Mouse (Mus musculus): ENCODE data around the gene Gm49630.
"Not testable (repeated sequence)": the region's sequence is repeated elsewhere in the genome, so short reads cannot be mapped to it uniquely, and the experiment has no call there.

The Gm49630 gene

DNA sequence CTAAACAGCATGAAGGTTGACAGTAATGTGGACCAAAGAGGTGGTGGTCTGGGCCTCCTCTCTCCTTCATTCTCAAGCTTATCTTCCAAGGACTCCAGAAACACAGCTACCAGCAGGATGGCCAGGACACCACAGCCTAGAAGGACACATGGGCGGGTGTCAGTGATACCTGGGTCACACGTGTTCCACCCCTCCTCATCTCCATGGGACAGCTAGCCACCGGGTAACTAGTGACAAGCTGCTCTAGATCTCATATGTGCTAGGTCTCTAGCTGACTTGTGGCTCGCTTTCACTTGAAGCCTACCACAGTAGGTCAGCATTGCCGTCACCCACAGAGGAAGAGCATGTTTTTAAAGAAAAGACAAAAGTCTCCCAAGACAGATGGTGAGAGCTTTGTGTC lies at the start of gene Gm49630:
Gm49630 (minus strand) TSS at position 101 of the 400 bp plus-strand sequence.
- DNase-seq (ENCODE audit: extremely low spot score, low read depth, low spot score): not testable (repeated sequence)

DNA sequence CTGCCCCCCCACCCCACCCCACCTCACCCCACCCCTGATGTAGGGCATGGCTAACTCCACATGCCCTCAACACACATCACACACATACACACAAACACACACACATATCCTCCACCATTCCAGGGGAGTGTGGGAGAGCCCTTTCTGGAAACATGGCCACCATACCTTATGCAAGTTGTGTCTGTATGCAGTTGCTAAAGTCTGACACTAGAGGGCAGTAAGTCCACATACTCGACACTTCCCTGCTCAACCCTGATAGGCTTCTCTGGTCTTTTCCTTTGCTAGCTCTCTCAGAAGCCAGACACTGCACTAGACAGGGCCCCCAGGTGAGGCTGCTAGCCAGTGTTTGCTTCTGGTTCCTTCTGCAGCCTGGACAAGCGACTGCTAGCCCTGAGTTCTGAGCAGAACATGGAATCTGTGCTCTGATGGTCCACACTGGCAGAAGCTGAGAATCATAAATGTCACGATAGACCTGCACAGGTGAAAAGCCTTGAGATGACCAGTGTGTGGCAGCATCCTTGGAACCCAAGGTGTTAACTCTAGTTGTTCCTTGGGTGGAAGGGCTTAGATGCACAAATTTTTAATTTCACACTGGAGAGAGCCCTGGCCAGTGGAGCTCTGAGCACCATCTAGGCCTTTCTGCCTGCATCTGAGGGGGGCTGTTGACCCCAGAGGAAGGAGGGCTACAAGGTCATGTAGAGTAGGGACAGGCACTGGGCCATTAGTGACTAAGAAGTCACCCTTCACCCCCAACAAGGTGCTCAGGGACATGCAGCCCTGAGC lies 48.6 kb upstream of the Gm49630 start:
- DNase-seq (ENCODE audit: extremely low spot score, low read depth, low spot score): not testable (repeated sequence)

DNA sequence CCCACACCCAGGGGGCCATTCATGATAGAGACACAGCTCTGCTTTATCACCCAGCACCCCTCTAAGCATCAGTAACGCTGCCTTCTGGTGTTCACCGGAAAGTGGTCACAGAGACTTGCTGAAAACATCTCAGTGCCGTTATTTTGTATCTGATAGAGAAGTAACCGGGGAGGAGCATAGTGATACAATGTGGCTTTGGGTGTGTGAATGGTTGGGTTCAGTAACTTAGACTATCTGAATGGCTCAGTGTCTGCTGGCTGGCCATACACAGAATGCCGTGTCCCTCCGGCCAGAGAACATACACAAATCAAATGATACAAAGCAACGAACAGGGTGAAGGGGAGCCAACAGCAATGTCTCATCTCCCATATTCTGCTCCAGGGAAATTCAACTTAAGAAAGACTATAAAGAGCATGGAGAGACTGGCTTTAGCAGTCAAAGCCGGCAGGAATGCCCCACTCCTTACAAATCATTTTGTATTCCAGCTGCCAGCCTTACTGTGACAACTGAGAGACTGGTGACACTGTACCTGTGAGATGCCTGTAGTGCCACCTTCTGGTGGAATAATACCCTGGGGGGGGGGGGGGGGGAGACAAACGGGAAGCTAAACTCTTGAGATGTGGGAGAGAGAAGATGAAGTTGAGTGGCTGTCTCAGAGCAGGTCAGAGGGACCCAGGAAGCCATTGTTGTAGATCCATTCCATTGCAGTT lies 43.0 kb upstream of the Gm49630 start:
- DNase-seq (ENCODE audit: extremely low spot score, low read depth, low spot score): not testable (repeated sequence)

DNA sequence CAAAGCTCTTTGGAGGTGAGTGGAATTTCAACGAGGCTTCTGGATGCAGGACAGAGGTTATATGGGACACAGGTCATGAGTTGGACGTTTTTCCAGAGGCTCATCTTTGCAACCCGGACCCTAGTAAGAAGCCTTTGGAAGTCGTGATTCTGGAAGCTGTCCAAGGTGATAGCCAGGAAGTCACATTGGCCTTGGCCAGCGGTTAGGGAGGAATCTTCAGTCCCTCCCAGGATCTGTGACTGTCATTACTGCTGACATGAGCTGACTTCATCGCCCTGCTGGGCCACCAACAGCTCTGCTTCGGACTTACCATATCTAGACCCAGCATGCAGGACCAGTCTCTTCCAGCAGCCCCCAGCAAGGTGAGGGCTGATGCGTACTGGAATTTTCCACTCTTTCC lies 41.6 kb upstream of the Gm49630 start:
- not testable (repeated sequence) for DNase-seq (ENCODE audit: extremely low spot score, low read depth, low spot score)

DNA sequence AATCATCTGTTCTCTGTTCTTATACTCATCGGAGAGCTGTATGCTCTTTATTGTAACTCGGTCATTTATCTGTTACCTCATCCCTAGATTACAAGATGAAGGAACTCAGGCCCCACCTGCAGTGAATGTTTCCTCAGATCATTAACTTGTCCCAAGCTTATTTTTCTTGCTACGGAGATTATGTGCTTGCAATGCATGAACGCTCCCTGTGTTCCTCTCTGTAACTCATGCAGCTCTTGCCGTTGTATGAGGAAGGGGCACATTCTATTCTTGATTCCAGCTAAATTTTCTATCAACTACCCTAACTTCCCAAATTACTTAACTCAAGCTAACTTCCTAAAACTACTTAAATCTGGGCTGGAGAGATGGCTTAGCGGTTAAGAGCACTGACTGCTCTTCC lies 28.0 kb upstream of the Gm49630 start:
- DNase-seq (ENCODE audit: extremely low spot score, low read depth, low spot score): not testable (repeated sequence)

DNA sequence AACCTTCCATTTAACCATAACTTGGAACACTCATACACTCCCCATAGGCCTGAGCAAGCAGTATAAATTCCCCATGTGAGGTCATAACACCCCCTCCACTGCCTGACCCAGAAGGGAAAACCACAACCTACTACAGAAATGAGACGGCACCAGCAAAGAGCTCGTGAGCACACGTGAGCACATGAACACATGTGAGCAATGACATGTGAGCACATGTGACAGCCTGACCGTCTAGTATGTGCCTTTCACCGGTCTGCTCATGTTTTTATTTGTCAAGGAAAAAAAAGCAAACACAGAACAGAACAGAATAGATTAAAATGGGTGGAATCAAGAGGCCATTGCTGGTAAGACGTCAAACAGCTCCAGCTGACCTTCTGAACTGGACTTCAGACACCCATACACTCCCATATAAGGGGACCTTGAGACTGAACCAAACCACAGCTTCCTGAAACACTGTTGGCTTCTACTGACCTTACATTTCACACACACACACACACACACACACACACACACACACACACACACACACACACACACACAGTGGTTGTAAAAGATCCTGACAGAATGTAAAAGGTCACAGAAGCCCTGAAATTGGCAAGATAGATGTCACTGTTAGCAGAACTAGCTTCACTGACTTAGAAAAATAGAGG lies 26.5 kb upstream of the Gm49630 start:
- DNase-seq (ENCODE audit: extremely low spot score, low read depth, low spot score): not testable (repeated sequence)

DNA sequence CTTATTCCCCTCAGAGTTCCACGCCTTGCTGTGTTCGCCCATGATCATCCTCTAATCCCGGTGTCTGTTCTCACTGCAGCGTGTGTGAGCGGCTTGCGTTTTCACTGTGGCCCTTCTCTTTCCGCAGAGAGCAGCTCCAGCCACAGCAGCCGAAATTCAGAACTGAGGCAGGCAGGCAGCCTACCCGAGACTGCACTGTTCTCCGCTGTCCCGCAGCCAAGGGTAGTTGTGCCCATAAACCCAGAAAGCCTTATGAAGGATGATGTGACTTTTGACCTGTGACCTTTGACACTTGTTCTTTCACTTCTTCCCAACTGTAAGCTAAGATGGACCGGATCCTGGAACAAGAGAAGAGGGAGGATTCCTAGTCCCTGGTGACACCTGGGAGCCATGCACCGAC lies 25.3 kb upstream of the Gm49630 start:
- not testable (repeated sequence) for DNase-seq (ENCODE audit: extremely low spot score, low read depth, low spot score)

DNA sequence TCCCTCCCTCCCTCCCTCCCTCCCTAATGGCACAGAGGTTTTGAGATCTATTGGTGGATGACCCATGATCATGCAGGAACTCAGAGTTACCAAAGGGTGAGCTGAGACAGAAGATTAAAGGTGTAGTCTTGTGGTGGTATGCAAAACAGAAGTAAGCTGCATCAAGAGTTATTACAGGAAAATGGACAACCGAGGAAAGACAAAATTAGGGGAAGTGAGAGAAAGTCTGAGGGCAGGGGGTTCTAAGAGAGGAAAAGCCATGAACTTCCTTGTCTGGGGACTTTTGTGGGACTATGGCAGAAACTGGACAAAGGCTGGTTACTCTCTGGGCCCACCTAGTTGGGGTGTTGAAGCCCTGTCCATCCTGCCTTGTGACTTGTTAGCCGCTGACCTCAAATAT lies 24.5 kb upstream of the Gm49630 start:
- DNase-seq (ENCODE audit: extremely low spot score, low read depth, low spot score): not testable (repeated sequence)

DNA sequence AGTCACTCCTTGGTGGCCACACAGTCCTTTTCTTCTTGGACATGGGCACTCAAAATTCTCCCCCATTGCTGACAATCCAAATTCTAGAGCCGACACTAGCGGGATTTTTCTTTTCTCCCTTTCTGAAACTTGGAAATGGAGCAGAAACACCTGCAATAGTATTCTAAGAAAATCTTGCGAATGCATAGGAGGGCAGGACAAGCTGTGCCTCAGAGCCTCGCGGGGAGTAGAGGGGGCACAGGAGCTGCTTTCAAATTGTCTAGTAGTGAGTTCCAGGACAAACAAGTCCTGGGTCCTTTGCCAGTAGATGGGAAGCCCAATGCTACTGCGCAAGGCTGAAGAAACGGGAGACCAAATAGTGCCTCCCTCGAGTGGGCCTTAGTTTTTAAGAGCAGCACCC lies 23.9 kb upstream of the Gm49630 start:
- not testable (repeated sequence) for DNase-seq (ENCODE audit: extremely low spot score, low read depth, low spot score)

DNA sequence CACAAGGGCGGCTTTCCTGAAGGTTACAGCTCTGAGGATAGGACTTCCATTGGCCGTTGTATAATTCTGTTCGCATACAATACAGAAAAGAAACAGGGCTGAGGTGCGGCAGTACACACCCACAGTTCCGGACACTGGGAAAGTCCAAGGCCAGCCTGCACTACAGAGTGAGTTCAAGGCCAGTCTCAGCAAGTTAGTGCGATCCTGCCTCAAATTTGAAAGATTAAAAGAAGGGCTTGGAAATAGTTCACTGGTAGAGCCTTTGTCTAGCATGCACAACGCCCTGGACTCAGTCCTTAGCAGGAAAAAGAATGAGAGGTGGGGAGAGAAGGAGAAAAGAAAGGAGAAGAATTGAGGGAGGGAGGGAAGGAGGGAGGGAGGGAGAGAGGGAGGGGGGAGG lies 23.3 kb upstream of the Gm49630 start:
- not testable (repeated sequence) for DNase-seq (ENCODE audit: extremely low spot score, low read depth, low spot score)

DNA sequence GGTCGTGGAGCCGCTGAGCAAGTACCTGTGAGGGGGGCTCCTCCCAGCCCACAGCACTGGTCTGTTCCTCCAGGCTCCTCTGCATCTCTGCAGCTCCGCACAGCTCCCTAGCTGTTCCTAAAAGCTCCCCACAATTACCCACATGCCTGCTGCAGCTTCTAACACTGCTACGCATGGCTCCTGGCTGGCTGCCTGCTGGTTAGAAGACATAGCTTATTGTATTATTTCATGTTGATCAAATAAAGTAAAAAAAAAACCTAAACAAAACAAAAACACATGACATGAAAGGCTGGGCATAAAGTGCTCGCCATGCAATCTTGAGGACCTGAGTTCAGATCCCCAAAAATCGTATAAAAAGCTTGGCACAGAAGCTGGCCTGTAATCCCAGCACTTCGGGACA lies 18.1 kb upstream of the Gm49630 start:
- DNase-seq (ENCODE audit: extremely low spot score, low read depth, low spot score): not testable (repeated sequence)

DNA sequence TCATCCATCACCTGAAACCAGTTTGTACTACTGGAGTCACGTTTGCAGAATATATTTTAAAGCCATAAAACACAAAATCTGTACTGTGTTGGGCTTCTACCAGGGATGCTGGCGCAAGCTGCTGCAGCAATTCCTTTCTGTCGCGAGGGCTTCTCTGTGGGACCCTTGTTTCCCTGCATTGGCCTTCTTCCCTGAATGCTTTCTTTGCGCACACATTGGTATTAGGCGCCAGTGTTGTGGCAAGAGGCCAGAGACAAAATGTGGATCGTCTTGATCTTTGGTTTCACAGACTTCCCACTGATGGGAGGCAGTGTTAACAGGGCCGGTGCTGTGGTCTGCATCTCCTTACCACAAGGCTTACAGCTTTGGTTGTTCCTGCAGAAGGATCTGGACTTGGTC lies 17.2 kb upstream of the Gm49630 start:
- not testable (repeated sequence) for DNase-seq (ENCODE audit: extremely low spot score, low read depth, low spot score)

DNA sequence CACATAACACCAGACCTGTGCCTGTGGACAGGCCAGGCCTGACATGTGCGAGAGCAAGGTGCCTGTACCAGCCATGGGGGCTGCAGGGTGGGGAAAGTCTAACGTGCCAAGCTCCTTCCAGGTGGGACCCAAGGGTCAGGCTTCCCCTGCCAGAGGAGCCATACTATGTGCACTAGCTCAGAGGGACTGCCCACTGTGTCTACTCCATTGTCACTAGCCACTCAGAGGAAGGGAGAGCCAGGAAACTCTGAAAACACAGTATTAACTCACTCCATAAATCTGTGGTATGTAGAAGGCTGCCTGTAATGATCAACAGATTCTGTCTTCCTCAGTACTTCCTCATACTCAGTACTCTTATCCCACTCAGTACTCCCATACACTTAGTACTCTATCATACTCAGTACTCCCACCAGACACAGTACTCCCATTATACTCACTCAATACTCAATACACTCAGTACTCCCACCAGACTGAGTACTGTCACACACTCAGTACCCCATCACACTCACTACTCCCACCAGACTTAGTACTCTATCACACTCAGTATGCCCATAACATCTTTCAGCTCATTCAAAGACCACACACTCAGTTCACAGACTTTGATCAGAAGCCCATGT lies 16.7 kb upstream of the Gm49630 start:
- DNase-seq (ENCODE audit: extremely low spot score, low read depth, low spot score): not testable (repeated sequence)

DNA sequence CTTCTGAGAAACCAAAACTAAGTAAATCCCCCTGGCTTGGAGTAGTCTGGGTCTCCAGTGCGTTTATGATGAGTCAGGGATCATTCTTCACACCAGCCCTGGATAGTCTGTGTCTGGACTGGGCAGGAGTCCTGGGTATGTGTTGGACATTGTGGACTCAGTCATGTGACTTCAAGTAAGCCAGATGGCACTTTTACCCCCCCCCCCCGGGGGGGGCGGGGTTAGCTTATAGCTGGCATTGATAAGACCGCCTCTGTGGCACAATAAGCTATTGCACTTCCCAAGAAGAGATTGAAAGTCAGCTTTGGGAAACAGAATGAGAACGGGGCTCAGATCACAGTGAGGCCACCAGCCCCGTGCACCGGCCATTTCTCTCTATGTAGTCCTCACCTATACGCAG lies 14.2 kb upstream of the Gm49630 start:
- not testable (repeated sequence) for DNase-seq (ENCODE audit: extremely low spot score, low read depth, low spot score)

DNA sequence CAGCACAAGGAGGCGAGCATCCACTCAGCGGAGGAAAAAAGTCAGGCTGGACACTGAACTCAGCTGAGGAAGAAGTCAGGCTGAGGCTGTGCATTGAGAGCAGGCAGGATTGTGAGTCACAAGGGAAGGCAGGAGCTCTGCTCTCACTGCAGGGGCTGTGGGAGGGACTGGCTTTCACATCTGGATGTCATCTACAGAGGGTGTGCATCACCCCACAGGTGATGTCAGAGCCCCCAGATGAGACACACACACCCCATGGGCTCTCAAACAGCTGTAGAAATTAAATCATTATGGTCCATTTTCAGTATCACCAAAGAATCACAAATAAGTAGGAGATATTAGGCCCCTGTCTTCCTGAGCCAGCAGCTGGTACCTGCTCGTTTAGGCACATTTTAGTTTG lies 13.6 kb upstream of the Gm49630 start, which contains the start of gene Unc93a2:
Unc93a2 (minus strand) TSS at position 101 of the 400 bp plus-strand sequence.
- not testable (repeated sequence) for DNase-seq (ENCODE audit: extremely low spot score, low read depth, low spot score)

DNA sequence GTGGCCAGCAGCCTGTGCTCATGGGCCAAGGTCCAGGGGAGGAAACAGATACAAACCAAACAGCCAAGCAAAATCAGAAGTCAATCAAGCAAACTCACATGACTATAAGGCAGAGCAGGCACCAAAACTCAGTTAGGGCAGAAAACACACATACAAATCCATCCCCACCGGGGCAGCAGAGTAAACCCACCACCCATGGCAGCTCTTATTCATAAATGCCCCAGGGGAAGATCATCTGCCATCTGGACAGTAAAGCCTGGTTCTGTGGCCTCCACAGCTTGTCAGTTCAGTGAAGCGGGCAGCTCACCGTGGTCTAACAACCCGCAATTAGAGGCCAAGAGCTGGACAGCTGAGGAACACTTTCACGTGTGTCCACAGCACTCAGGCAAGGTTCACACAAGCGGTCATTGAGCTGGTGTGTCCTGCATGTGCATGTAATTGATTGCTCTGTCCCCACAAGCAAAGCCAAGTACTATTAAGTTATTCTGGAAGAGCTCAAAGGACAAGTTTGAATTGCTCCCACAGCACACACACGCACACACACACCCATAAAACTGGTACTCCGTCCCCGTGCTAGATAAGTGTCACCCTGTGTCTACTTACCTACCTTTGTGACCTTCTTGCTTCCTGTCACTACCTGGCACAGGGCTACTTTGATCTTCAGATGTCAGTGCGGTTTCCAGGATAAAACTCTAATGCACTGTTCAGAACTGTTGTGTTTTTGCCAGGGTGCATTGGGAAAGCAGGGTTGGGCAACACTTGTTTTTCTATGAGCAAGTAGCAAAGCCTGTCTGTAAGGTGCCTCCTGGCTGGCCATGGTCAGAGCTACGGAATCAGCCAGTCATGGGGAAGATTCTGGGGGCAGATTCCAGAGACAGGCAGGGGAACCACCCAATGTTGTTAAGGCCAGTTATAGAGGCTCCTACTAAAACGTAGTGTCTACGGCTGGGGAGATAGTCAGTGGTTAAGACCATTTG lies 11.7 kb upstream of the Gm49630 start:
- not testable (repeated sequence) for DNase-seq (ENCODE audit: extremely low spot score, low read depth, low spot score)

DNA sequence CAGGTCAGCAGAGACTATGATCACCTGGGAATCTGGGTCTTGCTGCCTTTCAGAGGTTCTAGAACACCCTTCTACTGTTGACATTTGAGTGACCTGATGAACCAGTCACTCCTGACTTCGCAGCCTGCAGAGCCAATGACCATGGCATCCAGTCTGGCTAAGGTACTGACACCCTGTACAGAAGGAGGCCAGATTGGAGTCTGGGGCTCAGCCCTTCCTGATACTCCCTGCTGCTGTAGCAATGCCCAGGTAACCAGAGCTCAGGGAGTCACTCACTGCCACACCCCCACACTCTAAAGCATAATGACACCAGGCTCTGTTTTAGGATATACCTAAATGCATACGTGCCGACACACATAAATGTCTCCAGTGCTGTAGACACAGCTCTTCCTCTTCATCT lies 10.9 kb upstream of the Gm49630 start:
- DNase-seq (ENCODE audit: extremely low spot score, low read depth, low spot score): not testable (repeated sequence)

DNA sequence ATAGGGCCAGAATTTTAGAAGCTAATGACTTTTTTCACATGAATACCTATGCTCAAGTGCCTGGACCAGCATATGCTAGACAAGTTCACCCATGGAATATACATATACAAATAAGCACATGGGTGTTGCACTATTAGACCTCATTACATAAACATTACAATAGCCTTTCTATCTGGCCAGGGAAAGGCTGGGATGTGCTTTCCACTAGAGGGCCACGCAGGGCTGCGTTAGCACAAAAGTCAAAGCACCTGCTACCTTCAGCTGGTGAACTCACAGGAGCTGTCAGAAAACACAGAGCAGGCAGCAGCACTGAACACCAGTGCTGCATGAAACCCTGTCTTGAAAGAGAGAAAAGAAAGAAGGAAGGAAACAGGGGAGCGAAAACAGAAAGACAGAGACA lies 6.1 kb upstream of the Gm49630 start:
- DNase-seq (ENCODE audit: extremely low spot score, low read depth, low spot score): not testable (repeated sequence)

DNA sequence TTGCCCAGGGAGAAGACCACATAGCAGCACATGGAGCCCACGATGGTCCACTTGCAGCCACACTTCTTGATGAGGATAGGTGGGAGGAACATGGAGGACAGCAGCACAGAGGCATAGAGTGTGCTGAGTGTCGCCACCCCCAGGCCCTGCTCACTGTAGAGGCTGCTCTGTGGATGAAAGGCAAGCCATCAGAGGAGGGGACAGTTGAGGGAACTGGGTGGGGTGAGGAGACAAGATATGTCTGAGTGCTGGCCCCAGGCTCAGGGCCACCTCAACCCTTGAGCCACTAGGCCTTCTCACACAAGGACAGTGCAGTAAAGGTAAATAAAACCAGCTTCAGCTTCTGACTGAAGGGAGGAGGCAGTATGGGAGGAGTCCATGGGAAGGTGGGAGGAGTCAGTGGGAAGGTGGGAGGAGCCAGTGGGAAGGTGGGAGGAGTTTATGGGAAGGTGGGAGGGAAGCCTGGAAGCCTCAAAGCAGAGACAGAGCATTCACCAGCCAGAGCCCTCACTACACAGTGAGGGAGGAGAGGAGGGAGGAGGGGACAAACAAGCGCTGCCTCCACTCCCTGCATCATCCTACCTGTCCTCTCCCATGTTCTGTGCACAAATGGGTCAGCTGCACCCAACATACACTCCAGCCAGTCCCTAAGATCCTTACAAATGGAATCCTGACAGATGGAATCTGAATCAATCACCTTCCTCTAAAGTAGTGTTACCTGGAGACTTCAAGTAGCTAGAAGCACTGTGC lies 5.3 kb upstream of the Gm49630 start:
- DNase-seq (ENCODE audit: extremely low spot score, low read depth, low spot score): not testable (repeated sequence)

Data from hindlimb bud, embryonic 11.5 days (tissue).